Mouse (Mus musculus) heart, adult 2 months (tissue): ENCODE data around the gene Krt33b.

Source experiments
- CTCF ChIP-seq: fragments of 200-600 bp; IDR thresholded peaks from 2 replicates; pipeline ENCODE4 v1.8.1; 2022; ENCODE audit warnings: antibody characterized with exemption, mild to moderate bottlenecking, moderate library complexity
- POLR2A ChIP-seq: fragments of 200-500 bp; IDR thresholded peaks from 2 replicates; pipeline ENCODE4 v1.6.1; 2011; ENCODE audit warnings: mild to moderate bottlenecking, low read depth, low read length, control low read depth; ENCODE audit not compliant: insufficient read depth

DNA sequence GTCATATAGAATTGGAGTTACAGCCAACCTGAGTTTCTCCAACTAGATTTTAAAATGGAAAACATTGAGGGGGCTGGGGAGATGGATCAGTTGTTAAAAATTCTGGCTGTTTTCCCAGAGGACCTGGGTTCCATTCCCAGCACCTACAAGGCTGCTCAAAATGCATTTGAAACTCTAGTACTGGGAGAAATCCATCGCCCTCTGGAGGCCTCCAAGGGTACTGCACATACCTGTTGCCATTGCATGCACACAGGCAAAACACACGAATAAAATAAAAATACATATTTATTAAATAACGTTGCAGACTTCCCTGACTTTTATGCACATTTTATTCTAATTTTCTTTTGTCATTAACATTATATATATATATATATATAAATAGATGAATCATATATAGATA, 23.0 kb downstream of the Krt33b start:
- TF ChIP-seq CTCF = peak; percentile 55
- no peak for TF ChIP-seq POLR2A
